Mouse (Mus musculus): ENCODE measurements around the gene Erich2. TPM values are rescaled to one million over a fixed set of nuclear protein-coding genes. Genes with fewer than 3 reads are reported as not detected.
A peak's percentile ranks its signal among the peaks of the same experiment; 100 is the strongest.

Erich2 gene
- total RNA-seq (2014; rRNA removed) (0.81 and 1.4 TPM in 2 replicates), polyA plus RNA-seq (2015; fragmentation: Nextera tagmentation; extraction: Ambion mirVana) (1.8 and 3.8 TPM in 2 replicates)

GRCm38 (mm10) chr2:70508496-70508895 is at the start of gene Erich2:
Erich2 (plus strand) TSS chr2:70508819.
- DNase-seq: peak; percentile 51
- H3K4me3 ChIP-seq (ENCODE audit: low read depth, low read length): peak within 1 kb of the TSS; percentile 59
- no peak for ATAC-seq
- H3K9ac ChIP-seq: peak within 1 kb of the TSS; percentile 55
- H3K9me3 ChIP-seq (ENCODE audit: low read length): no peaks in the 10 kb centered on the region
- peak within 1 kb of the TSS; percentile 99 for H3K4me2 ChIP-seq (ENCODE audit: low read depth)
- WGBS: 10% methylated on average over 10 of the region's 10 CpGs
- no peak within 1 kb of the TSS for H3K27ac ChIP-seq (ENCODE audit: low read depth, low read length)
- peaks cover 3% of the 10 kb centered on the region; the same call in 1 of the 2 replicates for H3K4me1 ChIP-seq (ENCODE audit: insufficient read depth)
- no peaks in the 10 kb centered on the region for H3K36me3 ChIP-seq (ENCODE audit: insufficient read depth)
- TF ChIP-seq CTCF (IDR thresholded peaks at IDR 0.05; ENCODE audit: low read depth): no peak
- H3K27me3 ChIP-seq (ENCODE audit: insufficient read depth, low read length): no peaks in the 10 kb centered on the region

GRCm38 (mm10) chr2:70463606-70464005 is 45.0 kb upstream of the Erich2 start:
- Histone ChIP-seq H3K27me3 (ENCODE audit: insufficient read depth, low read length) (no peaks in the 10 kb centered on the region; the same call in 1 of the 2 replicates), H3K9ac (no peak overlapping the region), H3K4me1 (ENCODE audit: insufficient read depth) (no peaks in the 10 kb centered on the region), H3K9me3 (ENCODE audit: low read length) (no peaks in the 10 kb centered on the region), H3K36me3 (ENCODE audit: insufficient read depth) (no peaks in the 10 kb centered on the region), H3K4me2 (ENCODE audit: low read depth) (no peak overlapping the region), H3K27ac (ENCODE audit: low read depth, low read length) (no peak overlapping the region), H3K4me3 (ENCODE audit: low read depth, low read length) (no peak overlapping the region)
- WGBS: 80% methylated on average over 1 of the region's 1 CpGs
- no peak for ATAC-seq
- TF ChIP-seq CTCF (IDR thresholded peaks at IDR 0.05; ENCODE audit: low read depth): no peak
- DNase-seq: no peak

- Histone ChIP-seq H3K4me2 (ENCODE audit: low read depth) (no peak overlapping the region), H3K4me1 (ENCODE audit: insufficient read depth) (peaks cover 12% of the 10 kb centered on the region; the same call in 1 of the 2 replicates)
- ATAC-seq: no peak
These were observed 37.5 kb upstream of the Erich2 start for GRCm38 (mm10) chr2:70471136-70471535.

GRCm38 (mm10) chr2:70471861-70472620 is 36.6 kb upstream of the Erich2 start:
- peak; percentile 11 for DNase-seq
- ATAC-seq: no peak
- no peak for TF ChIP-seq CTCF (IDR thresholded peaks at IDR 0.05; ENCODE audit: low read depth)
- Histone ChIP-seq H3K27me3 (ENCODE audit: insufficient read depth, low read length) (peaks cover 59% of the 10 kb centered on the region), H3K4me1 (ENCODE audit: insufficient read depth) (peaks cover 17% of the 10 kb centered on the region; the same call in 1 of the 2 replicates), H3K9ac (no peak overlapping the region), H3K27ac (ENCODE audit: low read depth, low read length) (no peak overlapping the region), H3K36me3 (ENCODE audit: insufficient read depth) (no peaks in the 10 kb centered on the region), H3K4me2 (ENCODE audit: low read depth) (peak overlapping the region; percentile 53), H3K9me3 (ENCODE audit: low read length) (no peaks in the 10 kb centered on the region), H3K4me3 (ENCODE audit: low read depth, low read length) (peak overlapping the region; percentile 30)
- whole genome bisulfite sequencing: 2% methylated on average over 48 of the region's 48 CpGs

More at GRCm38 (mm10) chr2:70471136-70471535, 37.5 kb upstream of the Erich2 start:
- WGBS: 25% methylated on average over 5 of the region's 5 CpGs
- H3K9me3 ChIP-seq (ENCODE audit: low read length): no peaks in the 10 kb centered on the region
- H3K36me3 ChIP-seq (ENCODE audit: insufficient read depth): no peaks in the 10 kb centered on the region
- no peak overlapping the region for H3K9ac ChIP-seq
- H3K27ac ChIP-seq (ENCODE audit: low read depth, low read length): no peak overlapping the region
- no peak overlapping the region for H3K4me3 ChIP-seq (ENCODE audit: low read depth, low read length)
- no peak for TF ChIP-seq CTCF (IDR thresholded peaks at IDR 0.05; ENCODE audit: low read depth)
- H3K27me3 ChIP-seq (ENCODE audit: insufficient read depth, low read length): peaks cover 55% of the 10 kb centered on the region
- no peak for DNase-seq

- TF ChIP-seq CTCF (IDR thresholded peaks at IDR 0.05; ENCODE audit: low read depth): no peak
- Histone ChIP-seq H3K4me1 (ENCODE audit: insufficient read depth) (no peaks in the 10 kb centered on the region), H3K9ac (no peak overlapping the region), H3K27ac (ENCODE audit: low read depth, low read length) (no peak overlapping the region), H3K36me3 (ENCODE audit: insufficient read depth) (no peaks in the 10 kb centered on the region), H3K4me2 (ENCODE audit: low read depth) (no peak overlapping the region), H3K4me3 (ENCODE audit: low read depth, low read length) (no peak overlapping the region), H3K27me3 (ENCODE audit: insufficient read depth, low read length) (no peaks in the 10 kb centered on the region; the same call in 1 of the 2 replicates), H3K9me3 (ENCODE audit: low read length) (no peaks in the 10 kb centered on the region)
- WGBS: 50% methylated on average over 13 of the region's 13 CpGs
- no peak for DNase-seq
- no peak for ATAC-seq
These were observed 10.8 kb upstream of the Erich2 start for GRCm38 (mm10) chr2:70497715-70498318.

- DNase-seq: no peak
- 79% methylated on average over 10 of the region's 10 CpGs for WGBS
- H3K4me3 ChIP-seq (ENCODE audit: low read depth, low read length): no peak overlapping the region
- TF ChIP-seq CTCF (IDR thresholded peaks at IDR 0.05; ENCODE audit: low read depth): no peak
- no peak for ATAC-seq
- H3K9me3 ChIP-seq (ENCODE audit: low read length): no peaks in the 10 kb centered on the region
- no peaks in the 10 kb centered on the region for H3K4me1 ChIP-seq (ENCODE audit: insufficient read depth)
- H3K9ac ChIP-seq: no peak overlapping the region
- no peaks in the 10 kb centered on the region; the same call in 1 of the 2 replicates for H3K27me3 ChIP-seq (ENCODE audit: insufficient read depth, low read length)
- no peak overlapping the region for H3K27ac ChIP-seq (ENCODE audit: low read depth, low read length)
- no peak overlapping the region for H3K4me2 ChIP-seq (ENCODE audit: low read depth)
- H3K36me3 ChIP-seq (ENCODE audit: insufficient read depth): no peaks in the 10 kb centered on the region
These were observed 5.2 kb upstream of the Erich2 start for GRCm38 (mm10) chr2:70503436-70503835.

GRCm38 (mm10) chr2:70505229-70505628 is 3.4 kb upstream of the Erich2 start:
- WGBS: 53% methylated on average over 1 of the region's 1 CpGs
- Histone ChIP-seq H3K9me3 (ENCODE audit: low read length) (no peaks in the 10 kb centered on the region), H3K36me3 (ENCODE audit: insufficient read depth) (no peaks in the 10 kb centered on the region), H3K27me3 (ENCODE audit: insufficient read depth, low read length) (no peaks in the 10 kb centered on the region; the same call in 1 of the 2 replicates), H3K9ac (no peak overlapping the region), H3K4me3 (ENCODE audit: low read depth, low read length) (no peak overlapping the region), H3K4me1 (ENCODE audit: insufficient read depth) (peaks cover 3% of the 10 kb centered on the region; the same call in 1 of the 2 replicates), H3K27ac (ENCODE audit: low read depth, low read length) (no peak overlapping the region), H3K4me2 (ENCODE audit: low read depth) (no peak overlapping the region)
- DNase-seq: no peak
- no peak for ATAC-seq
- TF ChIP-seq CTCF (IDR thresholded peaks at IDR 0.05; ENCODE audit: low read depth): peak; percentile 34; the same call in 1 of the 2 replicates
